Mouse (Mus musculus) limb, embryonic 14.5 days (tissue): ENCODE results near the gene Arih2. TPM values are rescaled to one million over a fixed set of nuclear protein-coding genes. Genes with fewer than 3 reads are reported as not detected.

Experiments used
- ATAC-seq: fragments of 200-750 bp; cut with Nextera tagmentation; 2 replicates; pipeline ENCODE4 v1.8.0; 2017; ENCODE audit warnings: low read depth, moderate number of reproducible peaks, moderate TSS enrichment; ENCODE audit not compliant: low FRiP score
- DNase-seq: peaks from one replicate; pipeline ENCODE4 v3.0.0-alpha.2; 2015; ENCODE audit warnings: low spot score
- H3K27ac ChIP-seq: fragments of 300-500 bp; sonication (generic); replicated peaks from 2 replicates; pipeline ENCODE4 v1.5.1; 2014; ENCODE audit warnings: low read depth, mild to moderate bottlenecking, low read length, moderate library complexity, mixed read lengths
- H3K27me3 ChIP-seq: fragments of 300-500 bp; sonication (generic); 2 replicates; pipeline ENCODE4 v1.6.1; 2014; ENCODE audit warnings: low read length, mixed read lengths; ENCODE audit not compliant: control insufficient read depth, insufficient read depth
- H3K36me3 ChIP-seq: fragments of 300-500 bp; sonication (generic); 2 replicates; pipeline ENCODE4 v1.6.1; 2014; ENCODE audit warnings: mild to moderate bottlenecking, low read length, moderate library complexity, mixed read lengths; ENCODE audit not compliant: control insufficient read depth, insufficient read depth
- H3K4me1 ChIP-seq: fragments of 300-500 bp; sonication (generic); 2 replicates; pipeline ENCODE4 v1.6.1; 2014; ENCODE audit warnings: antibody characterized with exemption, low read length, mixed read lengths; ENCODE audit not compliant: control insufficient read depth, insufficient read depth
- H3K4me2 ChIP-seq: fragments of 300-500 bp; sonication (generic); replicated peaks from 2 replicates; pipeline ENCODE4 v1.6.1; 2014; ENCODE audit warnings: low read depth, mild to moderate bottlenecking, low read length, moderate library complexity; ENCODE audit not compliant: severe bottlenecking
- H3K4me3 ChIP-seq: fragments of 300-500 bp; sonication (generic); replicated peaks from 2 replicates; pipeline ENCODE4 v1.5.1; 2014; ENCODE audit warnings: low read length
- H3K9ac ChIP-seq: fragments of 300-500 bp; sonication (generic); 2 replicates; pipeline ENCODE4 v1.6.1; 2014; ENCODE audit warnings: mild to moderate bottlenecking, low read depth, low read length, moderate library complexity; ENCODE audit not compliant: severe bottlenecking
- H3K9me3 ChIP-seq: fragments of 300-500 bp; sonication (generic); 2 replicates; pipeline ENCODE4 v1.6.1; 2016; ENCODE audit warnings: low read length; ENCODE audit not compliant: control insufficient read depth
- POLR2A ChIP-seq: fragments of 200-500 bp; IDR thresholded peaks from 2 replicates; pipeline ENCODE4 v1.8.0; 2012; ENCODE audit warnings: inconsistent platforms, mild to moderate bottlenecking, moderate library complexity, borderline replicate concordance; ENCODE audit not compliant: insufficient read depth, insufficient read length; ENCODE audit errors: extremely low read depth
- WGBS: fragments of 180-500 bp; shearing (Covaris S2); extraction: QIAGEN DNeasy Blood & Tissue Kit; methylation state at CpG from one replicate; pipeline ENCODE4 v1.1.7; 2014; 5-methylcytosine and 5-hydroxymethylcytosine counted together
- polyA plus RNA-seq, 2 experiments: library from polyadenylated mRNA; depleted of rRNA in 1 of 2; stranded (reverse) in 1 of 2; unstranded in 1 of 2; fragments of >200 nt; fragmentation: Nextera tagmentation in 1 of 2; extraction: Ambion mirVana in 1 of 2; gene quantifications; 2 replicates each; pipeline versions ENCODE4 v1.2.1 to v1.2.3; 2012 to 2014

Arih2 gene
- polyA plus RNA-seq, 2 experiments, result 35.7 to 46.2 TPM

- Histone ChIP-seq H3K4me2 (peak overlapping the region; percentile 77), H3K9me3 (no peaks in the 10 kb centered on the region), H3K27ac (peak overlapping the region; percentile 88), H3K4me3 (peak overlapping the region; percentile 84; the same call in 1 of the 2 replicates), H3K4me1 (peaks cover 21% of the 10 kb centered on the region), H3K9ac (peak overlapping the region; percentile 58), H3K36me3 (peaks cover 32% of the 10 kb centered on the region), H3K27me3 (no peaks in the 10 kb centered on the region)
- 69% methylated on average over 5 of the region's 5 CpGs for WGBS
- no peak for ATAC-seq
- no peak for TF ChIP-seq POLR2A
- no peak for DNase-seq
These were observed 69.9 kb downstream of the Arih2 start for GRCm38 (mm10) chr9:108579344-108579690.

GRCm38 (mm10) chr9:108578545-108579343 is 70.4 kb downstream of the Arih2 start, which contains the start of gene Wdr6:
TSS of gene Wdr6 (minus strand) at chr9:108578739.
- 5% methylated on average over 51 of the region's 51 CpGs for WGBS
- TF ChIP-seq POLR2A, result peak; percentile 80; the same call in 1 of the 2 replicates
- no peaks in the 10 kb centered on the region for H3K9me3 ChIP-seq
- H3K9ac ChIP-seq, result peak within 1 kb of the TSS; percentile 95
- DNase-seq (peak; percentile 98), ATAC-seq (peak; percentile 98)
- no peaks in the 10 kb centered on the region for H3K27me3 ChIP-seq
- peaks cover 21% of the 10 kb centered on the region for H3K4me1 ChIP-seq
- peak within 1 kb of the TSS; percentile 88 for H3K27ac ChIP-seq
- peak within 1 kb of the TSS; percentile 77 for H3K4me2 ChIP-seq
- H3K4me3 ChIP-seq, result peak within 1 kb of the TSS; percentile 84
- peaks cover 38% of the 10 kb centered on the region for H3K36me3 ChIP-seq

- Histone ChIP-seq H3K27ac (peak overlapping the region; percentile 88), H3K4me3 (peak overlapping the region; percentile 84), H3K4me1 (peaks cover 21% of the 10 kb centered on the region), H3K9ac (peak overlapping the region; percentile 95), H3K27me3 (no peaks in the 10 kb centered on the region), H3K4me2 (peak overlapping the region; percentile 77), H3K36me3 (peaks cover 44% of the 10 kb centered on the region), H3K9me3 (no peaks in the 10 kb centered on the region)
- ATAC-seq, result peak; percentile 11; the same call in 1 of the 2 replicates
- under 1% methylated on average over 24 of the region's 24 CpGs for WGBS
- no peak for TF ChIP-seq POLR2A
- DNase-seq, result peak; percentile 78
These were observed 71.1 kb downstream of the Arih2 start for GRCm38 (mm10) chr9:108577934-108578544.

- Histone ChIP-seq H3K4me3 (peak overlapping the region; percentile 84), H3K4me1 (peaks cover 21% of the 10 kb centered on the region), H3K36me3 (peaks cover 49% of the 10 kb centered on the region), H3K9ac (no peak overlapping the region), H3K27me3 (no peaks in the 10 kb centered on the region), H3K9me3 (no peaks in the 10 kb centered on the region), H3K27ac (no peak overlapping the region), H3K4me2 (peak overlapping the region; percentile 77)
- WGBS, result 54% methylated on average over 6 of the region's 6 CpGs
- ATAC-seq (no peak), DNase-seq (no peak)
- TF ChIP-seq POLR2A, result no peak
These were observed 72.2 kb downstream of the Arih2 start for GRCm38 (mm10) chr9:108577025-108577424.
